Mouse (Mus musculus): ENCODE data around the gene Arhgef15. TPM values are rescaled to one million over a fixed set of nuclear protein-coding genes. Genes with fewer than 3 reads are reported as not detected.

The Arhgef15 gene
- 1.2 and 1.5 TPM in 2 replicates for polyA plus RNA-seq (2012; rRNA removed)

GRCm38 (mm10) chr11:68957308-68957707 lies at the start of gene Arhgef15:
Gene Arhgef15 (minus strand): TSS chr11:68957480.

GRCm38 (mm10) chr11:68975085-68975484 lies 17.8 kb upstream of the Arhgef15 start, which contains the start of gene Rangrf:
Gene Rangrf (minus strand): TSS chr11:68975185.

GRCm38 (mm10) chr11:68967337-68968282 lies 10.3 kb upstream of the Arhgef15 start, which contains the start of gene Slc25a35:
Gene Slc25a35 (plus strand): TSS chr11:68968131.

DNA sequence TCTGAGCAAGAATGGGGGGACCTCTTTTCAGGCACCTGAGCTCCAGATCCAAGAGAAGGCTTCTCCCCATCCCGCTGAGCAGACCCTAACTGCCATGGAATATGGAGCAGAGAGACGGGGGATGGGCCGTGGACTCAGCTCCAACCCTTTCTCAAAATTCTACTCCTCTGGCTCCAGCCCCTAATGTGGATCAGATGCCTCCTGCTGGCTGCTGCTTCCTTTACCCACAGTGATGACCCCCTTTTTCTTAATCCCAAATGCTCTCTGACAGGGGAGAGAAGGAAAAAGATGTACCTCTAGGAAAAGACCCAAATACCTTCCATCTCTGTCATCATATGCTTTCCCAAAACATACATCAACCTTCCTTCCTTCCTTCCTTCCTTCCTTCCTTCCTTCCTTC lies 30.3 kb downstream of the Arhgef15 start, which contains the start of gene Odf4:
TSS of gene Odf4 (minus strand) at position 101 of the 400 bp plus-strand sequence.

DNA sequence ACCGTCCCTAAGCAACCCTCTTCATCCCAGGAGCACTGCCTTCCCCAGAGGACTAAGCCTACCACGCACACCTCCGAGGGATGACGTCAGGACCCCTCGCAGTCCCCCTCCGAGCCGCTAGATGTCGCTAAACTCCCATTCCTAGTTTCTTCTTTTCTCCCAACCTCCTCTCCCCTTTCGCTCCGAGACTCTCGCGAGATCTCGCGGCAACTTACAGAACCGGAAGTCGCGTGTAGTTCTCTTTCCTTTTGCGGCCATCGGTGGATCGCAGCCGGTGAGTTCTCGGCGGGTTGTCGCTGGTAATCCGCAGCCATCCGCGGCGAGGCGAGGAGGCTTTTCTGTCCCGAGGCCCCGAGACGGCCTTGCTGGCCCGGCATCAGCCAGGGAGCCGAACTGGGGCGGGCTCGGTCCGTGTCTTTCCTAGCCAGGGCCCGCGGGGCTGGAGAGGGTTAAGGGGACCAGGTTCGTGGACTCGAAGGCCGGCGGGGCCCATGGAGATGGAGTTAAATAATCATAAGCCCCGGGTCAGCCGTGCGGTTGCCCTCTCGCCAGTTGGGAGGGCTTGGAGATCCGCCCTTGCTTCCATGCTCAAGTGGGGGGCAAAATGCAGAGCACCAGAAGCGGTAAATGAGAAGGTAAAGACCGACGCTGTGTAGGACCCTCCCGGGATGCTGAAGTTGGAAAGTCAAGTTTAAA lies 55.8 kb downstream of the Arhgef15 start, which contains the start of gene Rpl26:
TSS of gene Rpl26 (plus strand) at position 233 of the 696 bp plus-strand sequence.

Other genes with a start within 250 kb of the Arhgef15 start
- 21.0 and 23.7 TPM in 2 replicates for gene Ndel1, start 85.6 kb downstream of the Arhgef15 start, polyA plus RNA-seq (2012; rRNA removed)
- 0.06 and 0.11 TPM in 2 replicates for gene Rnf222, start 68.9 kb downstream of the Arhgef15 start, polyA plus RNA-seq (2012; rRNA removed)
- gene Rpl26, start 55.9 kb downstream of the Arhgef15 start, polyA plus RNA-seq (2012; rRNA removed): 1,921 and 1,984 TPM in 2 replicates
- not detected in 2 replicates for gene Odf4, start 30.4 kb downstream of the Arhgef15 start, polyA plus RNA-seq (2012; rRNA removed)
- 0.42 and 0.44 TPM in 2 replicates for gene Slc25a35, start 10.7 kb upstream of the Arhgef15 start, polyA plus RNA-seq (2012; rRNA removed)
- gene Rangrf, start 17.7 kb upstream of the Arhgef15 start, polyA plus RNA-seq (2012; rRNA removed): 21.1 and 24.1 TPM in 2 replicates
- gene Pfas, start 51.0 kb upstream of the Arhgef15 start, polyA plus RNA-seq (2012; rRNA removed): 10.1 and 13.1 TPM in 2 replicates
- gene Ctc1, start 58.4 kb upstream of the Arhgef15 start, polyA plus RNA-seq (2012; rRNA removed): 18.1 and 20.4 TPM in 2 replicates
- 73.3 and 80.7 TPM in 2 replicates for gene Aurkb, start 88.2 kb upstream of the Arhgef15 start, polyA plus RNA-seq (2012; rRNA removed)
- gene Borcs6, start 102.2 kb upstream of the Arhgef15 start, polyA plus RNA-seq (2012; rRNA removed): 3.3 and 3.5 TPM in 2 replicates
- 11.6 and 12.9 TPM in 2 replicates for gene Tmem107, start 113.3 kb upstream of the Arhgef15 start, polyA plus RNA-seq (2012; rRNA removed)
- 19.1 and 24.8 TPM in 2 replicates for gene Vamp2, start 131.0 kb upstream of the Arhgef15 start, polyA plus RNA-seq (2012; rRNA removed)
- gene Per1, start 137.7 kb upstream of the Arhgef15 start, polyA plus RNA-seq (2012; rRNA removed): 1.5 and 1.9 TPM in 2 replicates
- gene Hes7, start 162.9 kb upstream of the Arhgef15 start, polyA plus RNA-seq (2012; rRNA removed): 0.09 and 0.10 TPM in 2 replicates
- gene 9130213A22Rik, start 165.1 kb upstream of the Arhgef15 start, polyA plus RNA-seq (2012; rRNA removed): 0.03 and 0.07 TPM in 2 replicates
- 0.05 and 0.08 TPM in 2 replicates for gene Aloxe3, start 168.4 kb upstream of the Arhgef15 start, polyA plus RNA-seq (2012; rRNA removed)
- gene Alox12b, start 199.5 kb upstream of the Arhgef15 start, polyA plus RNA-seq (2012; rRNA removed): not detected in 2 replicates
- 0.01 TPM in 2 replicates for gene Alox8, start 240.4 kb upstream of the Arhgef15 start, polyA plus RNA-seq (2012; rRNA removed)